Mouse (Mus musculus) erythroblast, embryonic 14.5 days (primary cell): ENCODE data around the gene Marc2.

Experiments used
- GATA1 ChIP-seq: IDR thresholded peaks from 2 replicates; pipeline ENCODE4 v1.6.1; 2012; ENCODE audit warnings: low read length, inconsistent platforms, mixed read lengths
- TAL1 ChIP-seq: IDR thresholded peaks from 3 replicates; pipeline ENCODE4 v1.6.1; 2012; ENCODE audit warnings: low read length, inconsistent platforms, mixed read lengths

- TF ChIP-seq TAL1 (no peak), GATA1 (no peak)
These were observed 35.6 kb upstream of the Marc2 start for GRCm38 (mm10) chr1:184881861-184882260.
